Mouse (Mus musculus) CD4-positive, CD25-positive, alpha-beta regulatory T cell, adult 4 months (primary cell): ENCODE measurements around the gene Gm45902. TPM values are rescaled to one million over a fixed set of nuclear protein-coding genes. Genes with fewer than 3 reads are reported as not detected.
A peak's percentile ranks its signal among the peaks of the same experiment; 100 is the strongest.

ENCODE experiments used
- ATAC-seq: one replicate; pipeline ENCODE4 v1.8.0; 2017
- polyA plus RNA-seq, 2 experiments: library from polyadenylated mRNA; unstranded; fragments of 100-300 nt; shearing (Covaris generic); gene quantifications; one replicate each; pipeline ENCODE4 v1.2.1; 2017

The Gm45902 gene
- 1 to 10 TPM; 2.3 to 3.4 TPM for polyA plus RNA-seq

DNA sequence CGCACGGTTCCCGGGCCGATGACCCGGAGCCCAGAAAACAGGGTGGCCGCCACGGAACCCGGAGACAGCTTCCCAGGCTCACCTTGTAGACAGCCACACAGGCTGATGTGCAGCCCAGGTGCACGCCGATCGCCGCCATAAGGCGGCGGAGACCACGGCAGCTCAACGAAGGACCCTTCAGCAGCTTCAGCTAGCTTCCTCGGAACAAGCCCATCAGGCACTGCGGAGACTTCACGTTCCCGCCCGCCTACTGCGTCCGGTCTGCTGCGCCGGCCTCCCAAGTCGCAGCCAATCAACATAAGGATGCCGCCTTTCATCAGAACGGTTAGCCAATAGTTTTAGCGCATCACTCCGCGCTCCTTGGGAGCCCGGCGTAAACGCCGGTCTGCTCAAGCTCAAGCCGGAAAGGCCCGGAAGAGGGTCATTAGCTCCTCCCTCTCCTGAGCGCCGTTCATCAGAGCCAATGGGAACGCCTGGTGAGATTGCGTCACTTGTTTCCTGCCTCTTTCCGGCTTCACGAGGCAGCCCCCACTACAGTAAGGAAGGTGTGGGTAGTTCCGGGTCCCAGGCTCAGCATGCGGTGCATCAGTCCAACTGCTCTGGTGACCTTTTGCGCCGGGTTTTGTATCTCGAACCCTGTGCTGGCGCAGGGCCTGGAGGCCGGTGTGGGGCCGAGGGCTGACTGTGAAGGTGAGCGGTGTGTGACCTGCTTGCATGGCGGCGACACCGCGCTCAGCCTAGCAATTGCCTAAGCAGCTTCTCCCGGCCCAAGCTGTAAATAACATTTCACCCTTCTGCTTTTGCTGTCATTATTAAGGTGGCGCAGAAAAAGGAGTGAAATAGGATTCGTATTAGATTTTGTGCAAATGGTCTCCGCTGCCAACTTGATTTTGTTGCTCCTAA is at the start of gene Gm45902, which contains the start of the genes Hspa14 and Cdnf:
Gene Gm45902, minus strand, starts transcription at position 239 of the 903 bp plus-strand sequence.
Gene Hspa14, minus strand, starts transcription at position 263 of the 903 bp plus-strand sequence.
Gene Cdnf, plus strand, starts transcription at position 479 of the 903 bp plus-strand sequence.
- ATAC-seq, result peak; percentile 94

DNA sequence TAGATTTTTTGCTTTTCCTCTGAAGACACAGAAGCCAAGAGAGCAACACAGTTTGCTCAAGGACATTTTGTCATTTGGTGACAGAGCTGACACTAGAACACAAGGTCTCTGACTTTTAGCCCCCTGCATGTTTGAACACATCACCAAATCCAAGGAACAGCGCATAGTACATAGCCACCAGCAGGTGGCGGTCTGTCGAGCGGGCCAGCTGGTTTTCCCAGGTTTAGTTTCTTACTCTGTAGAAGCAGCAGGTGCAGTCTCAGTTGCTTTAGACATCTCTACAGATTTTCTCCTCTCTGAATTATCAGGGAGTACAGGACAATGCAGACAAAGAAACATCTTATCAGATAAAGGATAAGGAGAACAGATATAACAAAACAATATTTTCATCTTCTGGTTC is 34.0 kb upstream of the Gm45902 start:
- ATAC-seq, result peak; percentile 93

DNA sequence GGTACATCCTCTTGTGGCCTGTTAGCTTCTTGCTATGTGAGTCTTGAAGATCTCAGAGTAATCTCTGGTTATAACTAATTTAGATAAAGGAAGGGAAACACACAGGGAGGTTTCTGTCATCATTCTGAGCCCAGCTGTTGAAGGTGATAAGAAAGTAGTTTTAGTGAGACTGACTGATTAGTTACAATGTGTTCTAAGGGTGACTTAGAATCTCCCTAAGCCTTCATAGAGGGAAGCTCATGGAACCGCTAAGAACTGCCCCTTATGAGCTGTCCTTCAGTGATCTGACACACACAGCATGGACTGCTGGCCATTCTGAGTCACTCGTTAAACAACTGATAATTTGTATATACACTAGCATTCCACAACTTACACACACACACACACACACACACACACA is 33.5 kb upstream of the Gm45902 start:
- ATAC-seq, result no peak

DNA sequence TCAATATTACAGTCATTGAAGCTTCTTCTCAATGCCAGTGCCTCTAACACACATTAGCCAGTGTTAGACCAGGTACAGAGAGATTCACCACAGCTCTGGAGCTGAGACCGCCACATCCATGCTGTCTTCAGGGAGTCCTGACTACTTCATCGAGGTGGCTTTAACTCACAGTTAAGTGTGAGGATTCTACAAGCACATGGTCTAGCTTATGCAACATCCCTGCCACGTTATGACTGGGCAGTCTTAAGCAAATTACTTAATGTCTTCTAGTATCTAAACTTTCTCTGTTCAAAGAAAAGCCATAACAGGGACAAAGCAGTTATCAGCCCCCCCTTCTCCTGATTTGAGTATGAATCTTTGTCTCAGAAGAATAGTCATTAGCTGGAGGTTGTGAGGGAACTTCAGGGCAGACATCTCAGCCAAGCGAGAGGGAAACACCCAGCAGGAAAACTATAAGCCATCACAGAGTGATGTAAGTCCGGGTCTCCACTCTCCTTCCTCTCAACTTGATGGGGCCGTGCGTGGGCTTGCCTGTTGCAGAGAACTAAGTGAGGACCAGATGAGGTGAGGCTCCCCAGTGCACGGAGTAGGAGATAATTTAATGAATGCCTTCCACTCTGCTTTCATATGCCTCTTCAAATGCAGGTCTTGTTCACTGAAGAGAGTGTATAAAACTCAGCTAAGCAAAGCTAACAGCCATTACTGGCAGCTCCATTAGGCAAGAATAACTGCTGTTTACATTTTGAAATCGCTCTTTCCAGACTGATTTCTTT is 28.9 kb upstream of the Gm45902 start:
- ATAC-seq, result no peak

DNA sequence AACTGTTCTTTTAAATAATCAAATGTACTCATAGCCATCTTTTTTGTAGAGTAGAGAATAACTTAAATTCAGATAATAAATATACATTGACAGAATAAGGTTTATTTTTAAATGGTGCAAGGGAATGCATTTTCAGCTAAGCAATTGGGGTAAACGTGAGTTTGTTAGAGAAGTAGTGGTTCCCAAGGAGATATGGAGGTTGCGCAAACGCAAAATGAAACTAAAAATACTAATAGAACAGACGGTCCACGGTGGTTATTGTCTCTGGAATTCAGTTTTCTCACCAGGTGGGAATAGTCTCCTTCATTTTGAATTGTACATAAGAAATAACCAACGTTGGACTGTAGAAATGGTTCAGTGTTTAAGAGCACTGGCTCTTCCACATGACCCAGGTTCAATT is 13.7 kb upstream of the Gm45902 start:
- no peak for ATAC-seq

DNA sequence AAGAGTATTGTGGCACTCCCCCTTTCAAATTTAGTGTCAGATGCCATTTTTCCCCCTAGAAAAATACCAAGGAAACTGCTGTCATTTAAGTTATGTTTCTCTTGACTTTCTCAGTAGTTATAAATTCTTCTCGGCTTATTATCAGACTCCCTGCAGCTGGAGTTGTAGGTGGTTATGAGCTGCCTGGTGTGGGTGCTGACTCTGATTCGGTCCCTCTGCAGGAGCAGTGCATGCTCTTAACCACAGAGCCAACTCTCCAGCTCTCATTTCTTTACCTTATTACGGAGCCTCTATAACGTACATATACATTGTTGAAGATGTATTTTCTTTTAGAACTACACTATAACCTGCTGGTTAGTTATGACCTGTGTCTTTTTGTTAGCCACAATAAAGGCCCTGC is 10.0 kb upstream of the Gm45902 start:
- no peak for ATAC-seq

DNA sequence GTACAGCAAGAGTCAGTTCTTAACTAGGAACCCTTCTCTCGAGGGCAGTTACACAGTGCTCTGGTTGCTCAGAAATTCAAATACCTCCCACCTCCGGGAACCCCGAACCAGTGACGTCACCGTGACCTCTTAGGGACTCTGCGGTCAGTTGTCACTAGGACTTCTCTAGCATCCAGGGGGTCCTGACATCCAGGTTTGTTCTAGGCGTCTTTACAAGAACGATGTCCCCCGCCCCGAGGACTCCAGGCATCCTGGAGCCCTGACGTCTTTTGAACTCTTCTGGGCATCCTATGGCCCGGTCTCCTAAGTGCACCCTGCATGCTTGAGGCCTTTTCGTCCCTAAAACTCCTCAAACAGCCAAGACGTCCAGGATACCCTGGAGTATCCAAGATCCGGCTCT is 514 bp downstream of the Gm45902 start:
- ATAC-seq, result peak; percentile 1

DNA sequence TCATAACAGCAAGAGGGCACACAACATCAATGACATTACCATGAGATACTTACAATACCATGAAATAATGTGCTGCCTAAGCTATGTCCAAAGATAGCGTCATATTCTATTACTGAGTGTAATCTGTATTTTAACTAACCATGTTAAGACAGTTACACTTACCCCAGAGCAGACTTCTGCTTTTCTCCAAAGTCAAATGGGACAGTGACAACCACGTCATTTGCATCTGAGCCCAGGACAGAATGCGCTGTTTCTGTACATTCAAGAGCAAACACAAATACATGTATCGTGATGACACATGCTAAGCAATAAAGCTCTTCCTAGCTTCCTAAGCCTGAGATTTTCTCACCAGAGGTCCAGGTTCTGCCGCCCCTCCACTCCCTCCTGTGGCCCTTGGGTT is 11.7 kb downstream of the Gm45902 start:
- no peak for ATAC-seq

DNA sequence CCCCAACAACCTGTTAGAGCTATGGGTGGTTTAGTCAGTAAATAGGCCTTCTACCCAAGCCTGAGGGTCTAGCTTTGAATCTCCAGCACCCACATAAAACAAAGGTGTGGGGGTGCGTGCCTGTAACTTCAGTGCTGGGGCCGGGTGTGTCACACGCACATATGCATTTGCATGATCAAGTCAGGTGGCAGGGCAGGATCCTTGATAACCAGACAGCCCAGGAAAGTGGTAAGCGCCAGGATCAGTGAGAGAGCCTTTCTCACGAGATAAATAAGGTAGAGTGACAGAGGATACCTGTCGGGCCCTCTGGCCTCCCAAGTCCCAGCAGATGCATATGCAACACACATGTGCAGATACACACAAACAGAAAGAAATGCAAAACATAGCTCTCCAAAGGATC is 13.0 kb downstream of the Gm45902 start:
- ATAC-seq, result no peak

DNA sequence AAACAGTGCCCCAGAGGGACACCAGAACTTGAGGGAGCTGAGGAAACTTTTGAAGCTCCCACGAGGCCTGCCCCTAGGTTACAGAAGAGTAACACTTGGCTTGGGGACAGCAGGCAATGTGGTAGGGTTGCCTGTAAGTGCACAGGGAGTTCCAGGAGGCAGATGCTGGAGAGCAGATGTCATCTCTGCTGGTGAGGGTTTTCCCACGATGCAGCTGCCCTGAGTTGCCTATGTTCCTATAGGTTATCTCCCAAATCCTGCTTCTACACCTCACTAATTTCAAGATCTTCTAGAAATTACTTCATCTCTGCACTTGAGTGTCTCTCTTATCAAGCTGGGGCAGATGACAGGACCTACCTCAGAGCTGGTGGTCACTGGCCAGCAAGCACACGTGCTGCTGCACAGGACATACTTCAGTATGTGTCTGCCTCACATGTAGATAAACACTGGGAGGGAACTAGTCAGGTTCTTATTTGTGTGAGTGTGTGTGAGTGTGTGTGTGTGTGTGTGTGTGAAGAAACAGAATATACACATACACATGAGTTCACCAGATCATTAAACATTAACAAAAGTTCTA is 18.7 kb downstream of the Gm45902 start:
- no peak for ATAC-seq

DNA sequence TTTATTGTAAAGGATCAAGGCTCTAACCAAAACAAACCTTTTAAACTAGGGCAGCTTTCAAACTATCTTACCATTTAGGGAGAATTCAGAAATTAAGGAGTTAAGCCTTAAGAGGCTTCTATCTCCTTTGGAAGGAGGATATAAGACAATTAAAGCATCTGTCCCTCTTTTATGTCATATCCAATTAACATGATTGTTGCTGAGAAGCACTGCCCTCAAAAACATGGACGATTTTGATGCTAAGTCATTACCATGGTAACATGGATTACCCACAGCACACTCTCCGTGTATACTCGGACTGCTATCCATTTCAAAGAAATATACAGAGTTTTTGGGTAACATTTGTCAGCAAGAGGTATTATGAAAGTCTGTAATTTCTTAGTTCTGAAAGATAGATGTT is 22.8 kb downstream of the Gm45902 start:
- ATAC-seq, result no peak

DNA sequence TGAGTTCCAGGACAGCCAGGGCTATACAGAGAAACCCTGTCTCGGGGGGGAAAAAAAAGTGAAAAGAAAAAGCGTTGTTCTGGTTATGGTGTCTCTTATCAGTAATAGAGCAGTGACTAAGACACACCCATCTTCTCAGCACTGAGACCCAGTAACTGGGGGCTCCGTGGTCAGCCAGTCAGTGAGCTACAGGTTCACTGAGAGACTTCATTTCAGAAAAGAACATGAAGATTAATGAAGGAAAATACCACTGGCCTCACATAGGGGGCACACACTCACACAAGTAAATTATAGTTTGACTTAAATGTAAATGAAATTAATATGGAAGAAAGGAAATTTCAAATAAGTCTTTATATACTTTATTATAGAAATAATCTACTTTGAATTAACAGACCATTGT is 32.4 kb downstream of the Gm45902 start:
- no peak for ATAC-seq

DNA sequence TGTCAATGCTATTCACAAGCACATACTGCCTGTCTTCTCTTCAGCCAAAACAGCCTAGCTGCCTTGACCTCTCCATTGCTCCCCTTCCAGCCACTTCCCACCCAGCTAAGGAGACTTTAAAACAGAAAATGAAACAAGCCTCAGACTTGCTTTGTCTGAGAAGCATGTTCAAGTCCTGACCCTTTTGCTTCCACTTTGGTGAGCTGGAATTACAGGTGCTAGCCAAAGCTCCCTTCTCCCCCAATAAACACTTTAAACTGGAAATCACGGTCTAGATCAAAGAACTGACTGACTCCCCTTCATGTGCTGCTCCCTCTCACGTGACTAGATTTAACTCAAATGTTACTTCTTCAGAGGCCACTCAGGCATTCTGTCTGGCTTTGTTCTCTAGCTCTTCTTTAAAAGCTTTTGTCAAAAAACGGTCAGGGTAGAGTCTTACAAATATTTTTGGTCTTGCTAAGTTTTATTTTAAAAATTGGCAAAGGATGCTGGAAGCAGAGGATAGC is 36.8 kb downstream of the Gm45902 start:
- ATAC-seq, result peak; percentile 6

DNA sequence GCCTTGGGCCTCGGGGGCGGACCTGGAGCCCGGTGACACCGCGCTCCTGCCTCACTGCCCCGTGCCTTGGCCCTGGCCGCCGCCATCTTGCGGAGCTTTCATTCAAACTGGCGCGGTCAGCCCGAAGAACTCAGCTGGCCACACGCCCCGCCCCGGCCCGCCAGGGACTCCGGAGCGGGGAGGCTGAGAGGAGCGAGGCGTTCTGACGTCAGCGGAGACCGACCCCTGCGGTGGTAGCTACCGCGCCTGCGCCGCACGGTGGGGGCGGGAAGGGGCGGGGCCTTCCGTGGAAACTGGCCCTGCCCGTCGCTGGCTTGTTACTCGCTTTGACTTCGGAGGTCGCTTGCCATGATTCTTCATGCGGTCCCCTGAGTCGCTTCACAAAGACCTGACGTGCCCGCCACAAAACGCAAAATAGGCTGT is 37.7 kb downstream of the Gm45902 start, which contains the start of gene Suv39h2:
Gene Suv39h2, minus strand, starts transcription at position 171 of the 423 bp plus-strand sequence.
- peak; percentile 89 for ATAC-seq

DNA sequence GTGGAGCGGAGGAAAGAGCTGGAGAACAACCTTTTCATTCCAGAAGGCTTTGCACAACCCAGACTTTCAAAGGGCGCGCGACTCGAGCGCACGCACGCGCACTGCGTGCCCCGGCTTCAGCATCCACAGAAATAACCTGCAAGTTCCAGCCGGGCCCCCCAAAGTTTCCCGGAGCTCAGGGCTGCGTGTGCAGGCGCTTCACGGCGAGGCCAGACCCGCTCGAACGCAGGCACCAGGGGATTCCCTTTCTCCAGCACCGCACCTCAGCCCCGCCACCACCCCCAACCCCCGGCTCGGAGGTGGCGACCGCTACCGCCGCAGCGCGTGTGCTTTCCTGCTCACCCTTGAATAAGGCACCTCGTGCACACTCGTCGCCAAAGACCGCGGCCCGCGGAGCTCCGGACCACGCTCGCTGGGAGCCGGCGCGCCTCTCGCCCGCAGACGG is 38.2 kb downstream of the Gm45902 start:
- peak; percentile 47 for ATAC-seq

DNA sequence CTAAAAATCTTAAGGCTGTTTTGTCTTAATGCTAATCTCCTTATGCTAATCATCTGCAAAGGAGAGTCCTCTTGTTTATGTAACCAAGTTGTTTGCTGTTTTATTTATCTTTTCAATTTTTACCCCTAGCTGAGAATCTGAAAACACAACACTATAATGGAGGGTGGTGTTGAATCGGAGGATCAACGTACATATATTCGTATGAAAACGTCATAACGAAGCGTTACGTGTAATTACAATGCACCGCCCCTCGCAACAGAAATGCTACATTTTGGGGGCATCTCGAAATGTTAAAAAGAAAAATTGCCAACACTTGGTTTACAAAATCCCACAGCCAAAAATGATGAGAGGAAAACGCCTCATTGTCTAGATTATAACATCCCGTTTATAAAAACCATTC is 38.7 kb downstream of the Gm45902 start:
- ATAC-seq, result no peak

DNA sequence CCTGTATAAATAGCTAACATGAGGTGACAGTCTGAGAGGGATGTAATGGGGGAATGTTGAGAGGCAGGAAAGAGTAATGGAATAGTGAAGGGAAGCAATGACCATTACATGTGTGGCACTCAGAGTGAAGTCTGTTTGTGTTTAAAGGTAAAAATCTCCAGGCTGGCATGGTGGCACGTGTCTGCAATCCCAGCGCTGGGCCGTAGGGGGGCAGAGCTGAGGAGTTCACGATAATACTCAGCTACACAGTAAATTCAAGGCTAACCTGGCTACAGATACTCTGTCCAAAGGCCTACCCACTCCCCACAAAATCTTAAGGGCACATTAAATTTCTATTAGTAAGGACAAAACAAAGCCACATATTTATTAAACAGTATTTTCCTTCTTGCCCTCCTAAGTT is 56.0 kb downstream of the Gm45902 start:
- no peak for ATAC-seq

Other genes starting within 250 kb of the Gm45902 start
- 10 to 100 TPM; 57.0 to 61.4 TPM for gene Nmt2, start 228.6 kb downstream of the Gm45902 start, polyA plus RNA-seq
- gene Rpp38, start 180.1 kb downstream of the Gm45902 start, polyA plus RNA-seq, result 10 to 100 TPM; 20.8 to 21.6 TPM
- gene Acbd7, start 176.6 kb downstream of the Gm45902 start, polyA plus RNA-seq, result under 1 TPM in 1 of 2 experiments, not detected in 1; 0.65 TPM
- gene Olah, start 115.6 kb downstream of the Gm45902 start, polyA plus RNA-seq, result not detected
- gene Meig1, start 90.1 kb downstream of the Gm45902 start, polyA plus RNA-seq, result not detected
- gene Dclre1c, start 88.7 kb downstream of the Gm45902 start, polyA plus RNA-seq, result 10 to 100 TPM; 16.8 to 19.8 TPM
- 1 to 10 TPM in 1 of 2 experiments, under 1 TPM in 1; 0.90 to 1.1 TPM for gene Suv39h2, start 37.8 kb downstream of the Gm45902 start, polyA plus RNA-seq
- 100 to 1,000 TPM; 108 to 136 TPM for gene Hspa14, start within 50 bp of the Gm45902 start, polyA plus RNA-seq
- gene Cdnf, start 240 bp upstream of the Gm45902 start, polyA plus RNA-seq, result 1 to 10 TPM in 1 of 2 experiments, under 1 TPM in 1; 0.24 to 1.2 TPM
- gene Fam107b, start 57.7 kb upstream of the Gm45902 start, polyA plus RNA-seq, result 100 to 1,000 TPM; 204 to 239 TPM